Mouse (Mus musculus) heart, embryonic 12.5 days (tissue): ENCODE data around the gene Hpd. TPM values are rescaled to one million over a fixed set of nuclear protein-coding genes. Genes with fewer than 3 reads are reported as not detected.
"Not testable (repeated sequence)": the region's sequence is repeated elsewhere in the genome, so short reads cannot be mapped to it uniquely, and the experiment has no call there.

Experiments
- ATAC-seq: fragments of 200-750 bp; cut with Nextera tagmentation; 2 replicates; pipeline ENCODE4 v1.8.0; 2017; ENCODE audit warnings: moderate TSS enrichment, moderate library complexity; ENCODE audit not compliant: insufficient number of reproducible peaks, low FRiP score
- H3K27ac ChIP-seq: fragments of 300-500 bp; sonication (generic); 2 replicates; pipeline ENCODE4 v1.5.1; 2016; ENCODE audit warnings: mild to moderate bottlenecking, moderate library complexity; ENCODE audit not compliant: poor library complexity, severe bottlenecking
- H3K27me3 ChIP-seq: fragments of 300-500 bp; sonication (generic); replicated peaks from 2 replicates; pipeline ENCODE4 v1.6.1; 2016; ENCODE audit warnings: mild to moderate bottlenecking, moderate library complexity
- H3K36me3 ChIP-seq: fragments of 300-500 bp; sonication (generic); 2 replicates; pipeline ENCODE4 v1.6.1; 2016; ENCODE audit warnings: mild to moderate bottlenecking, moderate library complexity
- H3K4me1 ChIP-seq: fragments of 300-500 bp; sonication (generic); replicated peaks from 2 replicates; pipeline ENCODE4 v1.6.1; 2016; ENCODE audit warnings: mild to moderate bottlenecking
- H3K4me2 ChIP-seq: fragments of 300-500 bp; sonication (generic); 2 replicates; pipeline ENCODE4 v1.6.1; 2016; ENCODE audit warnings: mild to moderate bottlenecking, moderate library complexity
- H3K4me3 ChIP-seq: fragments of 300-500 bp; sonication (generic); 2 replicates; pipeline ENCODE4 v1.5.1; 2016; ENCODE audit warnings: mild to moderate bottlenecking
- H3K9ac ChIP-seq: fragments of 300-500 bp; sonication (generic); 2 replicates; pipeline ENCODE4 v1.6.1; 2016; ENCODE audit warnings: mild to moderate bottlenecking, moderate library complexity
- H3K9me3 ChIP-seq: fragments of 300-500 bp; sonication (generic); replicated peaks from 2 replicates; pipeline ENCODE4 v1.6.1; 2016; ENCODE audit warnings: mild to moderate bottlenecking, moderate library complexity
- WGBS: fragments of 180-500 bp; shearing (Covaris S2); methylation state at CpG from one replicate; pipeline ENCODE4 v1.1.7; 2016; 5-methylcytosine and 5-hydroxymethylcytosine counted together
- polyA plus RNA-seq: library from polyadenylated mRNA; unstranded; fragments of >200 nt; fragmentation: Nextera tagmentation; extraction: Ambion mirVana; gene quantifications from 2 replicates; pipeline ENCODE4 v1.2.1, GENCODE M21; 2016

Gene Hpd
- polyA plus RNA-seq, 1 experiment from 2014 or later: not detected

GRCm38 (mm10) chr5:123201987-123202386 lies 19.5 kb upstream of the Hpd start:
- H3K36me3 ChIP-seq: no peaks in the 10 kb centered on the region
- WGBS: 62% methylated on average over 5 of the region's 5 CpGs
- H3K4me1 ChIP-seq: no peaks in the 10 kb centered on the region
- H3K9me3 ChIP-seq: no peaks in the 10 kb centered on the region
- no peak for ATAC-seq
- no peak overlapping the region for H3K4me2 ChIP-seq
- no peak overlapping the region for H3K9ac ChIP-seq
- no peaks in the 10 kb centered on the region for H3K27me3 ChIP-seq
- no peak overlapping the region for H3K4me3 ChIP-seq
- H3K27ac ChIP-seq: no peak overlapping the region

- Histone ChIP-seq H3K9me3 (no peaks in the 10 kb centered on the region), H3K27me3 (no peaks in the 10 kb centered on the region), H3K9ac (no peak overlapping the region), H3K4me3 (no peak overlapping the region), H3K4me2 (no peak overlapping the region), H3K36me3 (no peaks in the 10 kb centered on the region), H3K4me1 (no peaks in the 10 kb centered on the region), H3K27ac (no peak overlapping the region)
- WGBS: 78% methylated on average over 7 of the region's 7 CpGs
- no peak for ATAC-seq
Observed at GRCm38 (mm10) chr5:123201523-123201892, 19.0 kb upstream of the Hpd start.

- H3K9me3 ChIP-seq, ATAC-seq, H3K27ac ChIP-seq, H3K36me3 ChIP-seq, H3K27me3 ChIP-seq, H3K4me1 ChIP-seq, H3K4me2 ChIP-seq, H3K9ac ChIP-seq, H3K4me3 ChIP-seq: not testable (repeated sequence)
- WGBS: 80% methylated on average over 6 of the region's 7 CpGs
Observed at GRCm38 (mm10) chr5:123200816-123201522, 18.4 kb upstream of the Hpd start.

GRCm38 (mm10) chr5:123198523-123198922 lies 16.0 kb upstream of the Hpd start:
- Histone ChIP-seq H3K4me1 (no peaks in the 10 kb centered on the region), H3K4me2 (no peak overlapping the region), H3K27ac (no peak overlapping the region), H3K9ac (no peak overlapping the region), H3K27me3 (peaks cover 3% of the 10 kb centered on the region; the same call in 1 of the 2 replicates), H3K36me3 (no peaks in the 10 kb centered on the region), H3K9me3 (no peaks in the 10 kb centered on the region), H3K4me3 (no peak overlapping the region)
- WGBS: 51% methylated on average over 4 of the region's 4 CpGs
- no peak for ATAC-seq

- ATAC-seq: no peak
- Histone ChIP-seq H3K27me3 (peaks cover 7% of the 10 kb centered on the region; the same call in 1 of the 2 replicates), H3K9me3 (no peaks in the 10 kb centered on the region), H3K4me2 (no peak overlapping the region), H3K9ac (no peak overlapping the region), H3K4me1 (no peaks in the 10 kb centered on the region), H3K27ac (no peak overlapping the region), H3K36me3 (no peaks in the 10 kb centered on the region), H3K4me3 (no peak overlapping the region)
- WGBS: 77% methylated on average over 4 of the region's 4 CpGs
Observed at GRCm38 (mm10) chr5:123196746-123197145, 14.2 kb upstream of the Hpd start.

GRCm38 (mm10) chr5:123195500-123196000 lies 13.0 kb upstream of the Hpd start:
- peaks cover 7% of the 10 kb centered on the region; the same call in 1 of the 2 replicates for H3K27me3 ChIP-seq
- no peaks in the 10 kb centered on the region for H3K36me3 ChIP-seq
- ATAC-seq: no peak
- no peaks in the 10 kb centered on the region for H3K4me1 ChIP-seq
- no peak overlapping the region for H3K9ac ChIP-seq
- WGBS: 85% methylated on average over 16 of the region's 16 CpGs
- H3K9me3 ChIP-seq: no peaks in the 10 kb centered on the region
- no peak overlapping the region for H3K4me3 ChIP-seq
- no peak overlapping the region for H3K27ac ChIP-seq
- H3K4me2 ChIP-seq: no peak overlapping the region

- ATAC-seq: no peak
- Histone ChIP-seq H3K27ac (no peak overlapping the region), H3K9ac (no peak overlapping the region), H3K4me2 (no peak overlapping the region), H3K9me3 (no peaks in the 10 kb centered on the region), H3K36me3 (no peaks in the 10 kb centered on the region), H3K4me1 (no peaks in the 10 kb centered on the region), H3K4me3 (no peak overlapping the region), H3K27me3 (peaks cover 7% of the 10 kb centered on the region; the same call in 1 of the 2 replicates)
- 76% methylated on average over 6 of the region's 6 CpGs for WGBS
Observed at GRCm38 (mm10) chr5:123194856-123195255, 12.3 kb upstream of the Hpd start.

GRCm38 (mm10) chr5:123193436-123193835 lies 10.9 kb upstream of the Hpd start:
- H3K4me2 ChIP-seq: no peak overlapping the region
- no peaks in the 10 kb centered on the region for H3K9me3 ChIP-seq
- no peak overlapping the region for H3K9ac ChIP-seq
- H3K27me3 ChIP-seq: peaks cover 7% of the 10 kb centered on the region; the same call in 1 of the 2 replicates
- 63% methylated on average over 5 of the region's 5 CpGs for WGBS
- H3K27ac ChIP-seq: no peak overlapping the region
- H3K4me3 ChIP-seq: no peak overlapping the region
- H3K36me3 ChIP-seq: no peaks in the 10 kb centered on the region
- H3K4me1 ChIP-seq: no peaks in the 10 kb centered on the region
- ATAC-seq: no peak

- Histone ChIP-seq H3K36me3 (no peaks in the 10 kb centered on the region), H3K9me3 (no peaks in the 10 kb centered on the region), H3K27ac (no peak overlapping the region), H3K27me3 (peaks cover 7% of the 10 kb centered on the region; the same call in 1 of the 2 replicates), H3K4me2 (no peak overlapping the region), H3K4me1 (no peaks in the 10 kb centered on the region), H3K4me3 (no peak overlapping the region), H3K9ac (no peak overlapping the region)
- ATAC-seq: no peak
- WGBS: 56% methylated on average over 9 of the region's 9 CpGs
Observed at GRCm38 (mm10) chr5:123192606-123193150, 10.2 kb upstream of the Hpd start.

- Histone ChIP-seq H3K36me3 (no peaks in the 10 kb centered on the region), H3K27me3 (peaks cover 7% of the 10 kb centered on the region; the same call in 1 of the 2 replicates), H3K4me2 (no peak overlapping the region), H3K4me1 (no peaks in the 10 kb centered on the region), H3K9me3 (no peaks in the 10 kb centered on the region), H3K27ac (no peak overlapping the region), H3K9ac (no peak overlapping the region), H3K4me3 (no peak overlapping the region)
- no peak for ATAC-seq
- 55% methylated on average over 6 of the region's 6 CpGs for WGBS
Observed at GRCm38 (mm10) chr5:123191427-123191826, 8.9 kb upstream of the Hpd start.

GRCm38 (mm10) chr5:123190912-123191311 lies 8.4 kb upstream of the Hpd start:
- Histone ChIP-seq H3K9me3 (no peaks in the 10 kb centered on the region), H3K4me2 (no peak overlapping the region), H3K36me3 (no peaks in the 10 kb centered on the region), H3K27ac (no peak overlapping the region), H3K4me3 (no peak overlapping the region), H3K4me1 (0 out of 2 replicates have a peak, but pooled peaks cover 3% of the 10 kb centered on the region), H3K9ac (no peak overlapping the region), H3K27me3 (peaks cover 7% of the 10 kb centered on the region; the same call in 1 of the 2 replicates)
- 69% methylated on average over 3 of the region's 3 CpGs for whole genome bisulfite sequencing
- ATAC-seq: no peak
